Mouse (Mus musculus) heart, postnatal 0 days (tissue): ENCODE results near the gene Pgm2l1. TPM values are rescaled to one million over a fixed set of nuclear protein-coding genes. Genes with fewer than 3 reads are reported as not detected.
A peak's percentile ranks its signal among the peaks of the same experiment; 100 is the strongest.

Experiments
- ATAC-seq: fragments of 200-750 bp; cut with Nextera tagmentation; 2 replicates; pipeline ENCODE4 v1.8.0; 2017; ENCODE audit warnings: low read depth, moderate number of reproducible peaks, moderate library complexity; ENCODE audit not compliant: insufficient read depth
- DNase-seq: peaks from one replicate; pipeline ENCODE4 v3.0.0-alpha.2; 2016; ENCODE audit warnings: low spot score
- H3K27ac ChIP-seq: fragments of 300-500 bp; sonication (generic); 2 replicates; pipeline ENCODE4 v1.5.1; 2014; ENCODE audit warnings: low read depth, mild to moderate bottlenecking
- H3K27me3 ChIP-seq: fragments of 300-500 bp; sonication (generic); 2 replicates; pipeline ENCODE4 v1.6.1; 2014; ENCODE audit warnings: low read length, mixed read lengths; ENCODE audit not compliant: control insufficient read depth, insufficient read depth
- H3K36me3 ChIP-seq: fragments of 300-500 bp; sonication (generic); replicated peaks from 2 replicates; pipeline ENCODE4 v1.6.1; 2014; ENCODE audit warnings: low read length, mixed read lengths; ENCODE audit not compliant: control insufficient read depth, insufficient read depth
- H3K4me1 ChIP-seq: fragments of 300-500 bp; sonication (generic); 2 replicates; pipeline ENCODE4 v1.6.1; 2014; ENCODE audit warnings: antibody characterized with exemption; ENCODE audit not compliant: control insufficient read depth, insufficient read depth
- H3K4me2 ChIP-seq: fragments of 300-500 bp; sonication (generic); 2 replicates; pipeline ENCODE4 v1.6.1; 2014; ENCODE audit warnings: low read depth, mild to moderate bottlenecking, low read length, moderate library complexity
- H3K4me3 ChIP-seq: fragments of 300-500 bp; sonication (generic); 2 replicates; pipeline ENCODE4 v1.5.1; 2014; ENCODE audit warnings: low read depth, low read length
- H3K9ac ChIP-seq: fragments of 300-500 bp; sonication (generic); replicated peaks from 2 replicates; pipeline ENCODE4 v1.6.1; 2014; ENCODE audit warnings: low read depth, low read length, mixed read lengths
- H3K9me3 ChIP-seq: fragments of 300-500 bp; sonication (generic); replicated peaks from 2 replicates; pipeline ENCODE4 v1.6.1; 2016; ENCODE audit warnings: low read length; ENCODE audit not compliant: control insufficient read depth
- CTCF ChIP-seq: IDR thresholded peaks from 2 replicates; pipeline ENCODE4 v1.5.1; 2016; ENCODE audit warnings: antibody characterized with exemption, control low read depth, low read depth
- EP300 ChIP-seq: IDR thresholded peaks from 2 replicates; pipeline ENCODE4 v1.6.1; 2016; ENCODE audit warnings: antibody characterized with exemption, low read depth
- WGBS: fragments of 180-500 bp; shearing (Covaris S2); extraction: QIAGEN DNeasy Blood & Tissue Kit; methylation state at CpG from one replicate; pipeline ENCODE4 v1.1.7; 2014; 5-methylcytosine and 5-hydroxymethylcytosine counted together
- polyA plus RNA-seq: library from polyadenylated mRNA; unstranded; fragments of >200 nt; fragmentation: Nextera tagmentation; extraction: Ambion mirVana; gene quantifications from 2 replicates; pipeline ENCODE4 v1.2.1, GENCODE M21; 2015
- total RNA-seq: library from RNA; depleted of rRNA; stranded (reverse); fragments of >200 nt; gene quantifications from 2 replicates; pipeline ENCODE4 v1.2.3, GENCODE M21; 2014; ENCODE audit warnings: low replicate concordance

Gene Pgm2l1
- total and polyA plus RNA-seq, 2 experiments from 2014 or later, result 0.56 to 3.5 TPM

GRCm38 (mm10) chr7:100181176-100181575 lies 46.0 kb upstream of the Pgm2l1 start:
- H3K27me3 ChIP-seq, result peaks cover 30% of the 10 kb centered on the region
- H3K4me3 ChIP-seq, result no peak overlapping the region
- no peaks in the 10 kb centered on the region for H3K36me3 ChIP-seq
- H3K27ac ChIP-seq, result no peak overlapping the region
- ATAC-seq, result no peak
- H3K9me3 ChIP-seq, result no peaks in the 10 kb centered on the region
- no peak for TF ChIP-seq EP300
- TF ChIP-seq CTCF, result no peak
- no peak for DNase-seq
- WGBS, result 74% methylated on average over 2 of the region's 2 CpGs
- H3K4me1 ChIP-seq, result peaks cover 10% of the 10 kb centered on the region
- H3K4me2 ChIP-seq, result no peak overlapping the region
- no peak overlapping the region for H3K9ac ChIP-seq

GRCm38 (mm10) chr7:100181614-100182013 lies 45.6 kb upstream of the Pgm2l1 start:
- no peak overlapping the region for H3K9ac ChIP-seq
- H3K4me3 ChIP-seq, result no peak overlapping the region
- DNase-seq (no peak), ATAC-seq (no peak)
- H3K36me3 ChIP-seq, result no peaks in the 10 kb centered on the region
- no peak overlapping the region for H3K27ac ChIP-seq
- H3K9me3 ChIP-seq, result no peaks in the 10 kb centered on the region
- TF ChIP-seq EP300 (no peak), CTCF (no peak)
- 68% methylated on average over 3 of the region's 3 CpGs for WGBS
- H3K4me1 ChIP-seq, result peaks cover 10% of the 10 kb centered on the region
- no peak overlapping the region for H3K4me2 ChIP-seq
- H3K27me3 ChIP-seq, result peaks cover 30% of the 10 kb centered on the region

DNA sequence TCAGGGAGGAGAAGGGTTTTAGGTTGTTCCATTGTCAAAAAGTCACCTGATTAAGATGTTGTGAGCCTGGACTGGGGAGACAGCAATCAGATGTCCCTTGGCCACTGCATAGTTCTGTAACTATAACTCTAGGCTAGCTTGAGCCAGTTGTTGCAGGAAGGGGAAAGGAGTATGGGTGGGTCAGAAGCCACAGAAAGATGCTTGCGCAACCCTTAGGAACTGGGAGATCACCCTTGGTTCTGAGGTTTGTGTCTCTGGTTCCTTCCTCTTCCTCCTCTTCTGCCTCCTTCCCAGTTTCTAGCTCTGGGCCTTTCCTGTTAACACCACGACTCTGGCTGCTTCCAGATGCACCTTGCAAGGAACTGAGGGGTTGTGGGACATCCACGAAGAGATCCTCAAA lies 44.8 kb upstream of the Pgm2l1 start:
- DNase-seq (no peak), ATAC-seq (no peak)
- H3K4me2 ChIP-seq, result no peak overlapping the region
- H3K9me3 ChIP-seq, result no peaks in the 10 kb centered on the region
- peaks cover 10% of the 10 kb centered on the region for H3K4me1 ChIP-seq
- H3K4me3 ChIP-seq, result no peak overlapping the region
- peaks cover 30% of the 10 kb centered on the region for H3K27me3 ChIP-seq
- no peaks in the 10 kb centered on the region for H3K36me3 ChIP-seq
- H3K27ac ChIP-seq, result no peak overlapping the region
- H3K9ac ChIP-seq, result no peak overlapping the region
- TF ChIP-seq EP300 (no peak), CTCF (no peak)
- 52% methylated on average over 3 of the region's 3 CpGs for WGBS

DNA sequence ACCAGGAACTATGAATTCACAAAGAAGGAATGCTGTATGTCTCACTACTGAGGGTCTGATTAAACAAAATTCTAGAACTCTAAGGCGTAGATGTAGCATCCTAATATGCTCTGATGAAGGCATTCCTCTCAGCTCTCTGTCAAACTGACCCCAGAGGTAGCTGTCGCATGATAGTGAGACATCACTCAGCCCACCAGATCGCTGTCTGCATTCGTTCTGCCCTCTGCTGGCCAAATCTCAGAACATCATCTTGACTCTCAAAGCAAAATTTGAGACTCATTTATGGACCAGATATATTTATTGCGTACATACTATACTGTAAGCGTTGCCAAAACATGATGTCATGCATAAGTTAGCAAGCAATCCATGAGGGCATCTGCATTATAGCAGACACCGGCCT lies 39.6 kb upstream of the Pgm2l1 start:
- WGBS, result 16% methylated on average over 7 of the region's 7 CpGs
- Histone ChIP-seq H3K9me3 (no peaks in the 10 kb centered on the region), H3K27ac (no peak overlapping the region), H3K4me1 (no peaks in the 10 kb centered on the region), H3K9ac (no peak overlapping the region), H3K36me3 (no peaks in the 10 kb centered on the region), H3K4me2 (no peak overlapping the region), H3K27me3 (0 out of 2 replicates have a peak, but pooled peaks cover 3% of the 10 kb centered on the region), H3K4me3 (no peak overlapping the region)
- TF ChIP-seq EP300 (no peak), CTCF (peak; percentile 81)
- ATAC-seq, result no peak
- DNase-seq, result peak; percentile 30

GRCm38 (mm10) chr7:100190167-100190566 lies 37.0 kb upstream of the Pgm2l1 start:
- Histone ChIP-seq H3K27ac (no peak overlapping the region), H3K9ac (no peak overlapping the region), H3K27me3 (0 out of 2 replicates have a peak, but pooled peaks cover 3% of the 10 kb centered on the region), H3K4me2 (no peak overlapping the region), H3K4me1 (no peaks in the 10 kb centered on the region), H3K9me3 (no peaks in the 10 kb centered on the region), H3K36me3 (no peaks in the 10 kb centered on the region), H3K4me3 (no peak overlapping the region)
- WGBS, result 51% methylated on average over 4 of the region's 4 CpGs
- TF ChIP-seq EP300 (no peak), CTCF (no peak)
- no peak for DNase-seq
- ATAC-seq, result no peak

- peak; percentile 80 for TF ChIP-seq CTCF
- TF ChIP-seq EP300, result no peak
- peak; percentile 41; the same call in 1 of the 2 replicates for ATAC-seq
Observed at GRCm38 (mm10) chr7:100190778-100191177, 36.4 kb upstream of the Pgm2l1 start.

More at GRCm38 (mm10) chr7:100190778-100191177, 36.4 kb upstream of the Pgm2l1 start:
- no peak overlapping the region for H3K4me3 ChIP-seq
- no peak overlapping the region for H3K9ac ChIP-seq
- H3K4me2 ChIP-seq, result no peak overlapping the region
- 0 out of 2 replicates have a peak, but pooled peaks cover 5% of the 10 kb centered on the region for H3K27me3 ChIP-seq
- 6% methylated on average over 4 of the region's 4 CpGs for WGBS
- no peak overlapping the region for H3K27ac ChIP-seq
- H3K36me3 ChIP-seq, result no peaks in the 10 kb centered on the region
- no peaks in the 10 kb centered on the region for H3K9me3 ChIP-seq
- DNase-seq, result peak; percentile 69
- H3K4me1 ChIP-seq, result no peaks in the 10 kb centered on the region
